Mouse (Mus musculus): Measurements from ENCODE around the gene Oxsm. TPM values are rescaled to one million over a fixed set of nuclear protein-coding genes. Genes with fewer than 3 reads are reported as not detected.

The Oxsm gene
- total and polyA plus RNA-seq, 2 experiments from 2014 or later, result 1.3 to 5.5 TPM

GRCm38 (mm10) chr14:16256209-16256608 lies 6.6 kb upstream of the Oxsm start:
- no peak overlapping the region for H3K4me2 ChIP-seq (ENCODE audit: low read depth, low read length, poor library complexity, severe bottlenecking)
- H3K4me1 ChIP-seq (ENCODE audit: insufficient read depth, low read length), result no peaks in the 10 kb centered on the region
- no peak overlapping the region for H3K9ac ChIP-seq (replicated peaks; ENCODE audit: low read length, poor library complexity, severe bottlenecking)
- no peak for DNase-seq (ENCODE audit: low spot score)
- 0 out of 2 replicates have a peak, but pooled peaks cover 5% of the 10 kb centered on the region for H3K36me3 ChIP-seq (ENCODE audit: insufficient read depth, low read length)
- H3K27me3 ChIP-seq (ENCODE audit: insufficient read depth, low read length), result no peaks in the 10 kb centered on the region
- TF ChIP-seq CTCF (IDR thresholded peaks at IDR 0.05), result no peak
- H3K9me3 ChIP-seq (ENCODE audit: low read length), result no peaks in the 10 kb centered on the region
- no peak overlapping the region for H3K4me3 ChIP-seq (ENCODE audit: low read depth, low read length)
- WGBS, result 82% methylated on average over 2 of the region's 2 CpGs
- no peak for ATAC-seq (ENCODE audit: low FRiP score)
- H3K27ac ChIP-seq (ENCODE audit: low read depth, low read length), result no peak overlapping the region

DNA sequence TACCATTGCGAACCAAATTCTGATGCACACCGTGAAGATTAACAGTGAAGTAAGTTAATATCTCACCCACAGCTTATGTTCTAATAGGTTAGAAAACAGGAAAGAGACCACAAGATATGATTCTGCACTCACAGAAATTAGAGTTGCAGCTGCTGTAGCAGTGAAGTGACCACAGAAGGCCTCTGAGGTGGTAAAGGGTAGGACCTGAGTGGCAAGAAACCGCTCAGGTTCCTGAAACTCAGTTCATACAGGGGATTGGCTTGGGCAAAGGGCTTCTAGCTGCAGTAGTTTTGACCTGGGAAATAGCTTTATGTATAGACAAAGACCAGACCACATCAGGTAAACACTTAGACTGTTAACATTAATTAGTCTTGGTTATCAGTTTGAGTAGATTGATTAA lies 6.1 kb upstream of the Oxsm start:
- no peak for DNase-seq (ENCODE audit: low spot score)
- H3K9ac ChIP-seq (replicated peaks; ENCODE audit: low read length, poor library complexity, severe bottlenecking), result no peak overlapping the region
- H3K27me3 ChIP-seq (ENCODE audit: insufficient read depth, low read length), result no peaks in the 10 kb centered on the region
- H3K9me3 ChIP-seq (ENCODE audit: low read length), result no peaks in the 10 kb centered on the region
- 98% methylated on average over 3 of the region's 3 CpGs for WGBS
- H3K36me3 ChIP-seq (ENCODE audit: insufficient read depth, low read length), result 0 out of 2 replicates have a peak, but pooled peaks cover 5% of the 10 kb centered on the region
- no peak for TF ChIP-seq CTCF (IDR thresholded peaks at IDR 0.05)
- no peaks in the 10 kb centered on the region for H3K4me1 ChIP-seq (ENCODE audit: insufficient read depth, low read length)
- H3K27ac ChIP-seq (ENCODE audit: low read depth, low read length), result no peak overlapping the region
- ATAC-seq (ENCODE audit: low FRiP score), result no peak
- no peak overlapping the region for H3K4me3 ChIP-seq (ENCODE audit: low read depth, low read length)
- no peak overlapping the region for H3K4me2 ChIP-seq (ENCODE audit: low read depth, low read length, poor library complexity, severe bottlenecking)

- TF ChIP-seq CTCF (IDR thresholded peaks at IDR 0.05), result no peak
- H3K4me1 ChIP-seq (ENCODE audit: insufficient read depth, low read length), result no peaks in the 10 kb centered on the region
- H3K36me3 ChIP-seq (ENCODE audit: insufficient read depth, low read length), result no peaks in the 10 kb centered on the region
- H3K4me3 ChIP-seq (ENCODE audit: low read depth, low read length), result peak overlapping the region; percentile 87
- peak overlapping the region; percentile 89 for H3K4me2 ChIP-seq (ENCODE audit: low read depth, low read length, poor library complexity, severe bottlenecking)
- H3K27me3 ChIP-seq (ENCODE audit: insufficient read depth, low read length), result no peaks in the 10 kb centered on the region
- H3K27ac ChIP-seq (ENCODE audit: low read depth, low read length), result no peak overlapping the region
- WGBS, result 56% methylated on average over 3 of the region's 3 CpGs
- peak overlapping the region; percentile 94; the same call in 1 of the 2 replicates for H3K9ac ChIP-seq (replicated peaks; ENCODE audit: low read length, poor library complexity, severe bottlenecking)
- H3K9me3 ChIP-seq (ENCODE audit: low read length), result no peaks in the 10 kb centered on the region
- DNase-seq (ENCODE audit: low spot score) (no peak), ATAC-seq (ENCODE audit: low FRiP score) (no peak)
Observed at GRCm38 (mm10) chr14:16250099-16250498, 491 bp upstream of the Oxsm start.

DNA sequence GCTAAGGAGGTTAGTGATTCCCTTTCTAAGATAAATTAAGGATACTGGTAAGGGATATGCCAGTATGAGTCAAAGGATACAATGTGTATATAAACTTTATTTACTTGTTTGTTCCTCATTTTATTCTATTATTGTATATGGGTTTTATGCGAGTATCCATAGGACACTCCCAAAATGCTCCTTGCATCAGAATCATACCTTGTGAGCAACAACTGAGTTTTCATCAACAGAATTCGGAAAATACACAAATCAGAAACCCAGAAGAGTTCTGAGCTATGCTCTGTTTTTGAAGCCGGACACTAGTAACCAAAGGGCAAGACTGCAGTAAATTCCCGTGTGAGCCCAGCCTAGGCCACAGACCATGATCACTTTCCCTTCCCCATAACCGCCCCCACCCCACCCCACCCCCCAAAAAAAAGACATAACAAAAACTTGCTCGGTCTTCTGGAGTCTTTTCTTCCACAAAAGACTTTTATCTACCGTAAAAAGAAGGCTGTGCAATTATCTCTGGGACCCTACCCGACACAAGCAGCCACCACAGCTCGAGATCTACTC lies 928 bp downstream of the Oxsm start:
- Histone ChIP-seq H3K4me2 (ENCODE audit: low read depth, low read length, poor library complexity, severe bottlenecking) (peak overlapping the region; percentile 89), H3K4me1 (ENCODE audit: insufficient read depth, low read length) (no peaks in the 10 kb centered on the region; the same call in 1 of the 2 replicates), H3K4me3 (ENCODE audit: low read depth, low read length) (peak overlapping the region; percentile 87), H3K27me3 (ENCODE audit: insufficient read depth, low read length) (no peaks in the 10 kb centered on the region), H3K36me3 (ENCODE audit: insufficient read depth, low read length) (no peaks in the 10 kb centered on the region), H3K9ac (replicated peaks; ENCODE audit: low read length, poor library complexity, severe bottlenecking) (peak overlapping the region; percentile 94), H3K27ac (ENCODE audit: low read depth, low read length) (peak overlapping the region; percentile 78; the same call in 1 of the 2 replicates), H3K9me3 (ENCODE audit: low read length) (no peaks in the 10 kb centered on the region)
- DNase-seq (ENCODE audit: low spot score) (no peak), ATAC-seq (ENCODE audit: low FRiP score) (peak; percentile 53)
- TF ChIP-seq CTCF (IDR thresholded peaks at IDR 0.05), result no peak
- 15% methylated on average over 9 of the region's 9 CpGs for WGBS

- no peak for ATAC-seq (ENCODE audit: low FRiP score)
- 74% methylated on average over 3 of the region's 3 CpGs for whole genome bisulfite sequencing
Observed at GRCm38 (mm10) chr14:16248135-16248534, 1.5 kb downstream of the Oxsm start.

DNA sequence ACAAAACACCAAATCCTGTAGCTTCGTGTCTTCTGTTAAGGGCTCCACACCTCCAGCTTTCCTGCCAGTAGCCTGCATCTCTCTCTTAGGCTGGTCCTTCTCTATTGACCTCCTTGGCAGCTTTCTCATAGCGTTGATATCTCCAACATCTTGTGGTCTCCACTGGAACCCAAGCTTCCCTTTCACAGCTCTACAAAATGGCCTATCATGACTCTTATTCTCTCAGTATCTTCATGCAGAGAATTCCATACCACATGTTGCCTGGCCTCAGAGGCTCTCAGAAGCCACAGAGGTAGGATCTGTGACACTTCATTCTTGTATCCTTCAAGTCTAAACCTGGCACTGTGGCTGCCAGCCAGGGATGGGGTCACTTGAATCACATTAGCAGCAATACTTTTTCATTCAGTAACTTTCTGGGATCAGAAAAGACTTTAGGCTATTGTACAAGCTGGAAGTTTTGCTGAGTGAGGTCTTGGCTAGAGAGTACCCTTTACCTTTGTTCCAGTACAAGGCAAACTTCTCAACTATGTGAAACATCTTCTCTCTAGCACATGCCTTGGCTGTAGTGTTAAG lies 3.2 kb downstream of the Oxsm start:
- no peak for DNase-seq (ENCODE audit: low spot score)
- H3K27me3 ChIP-seq (ENCODE audit: insufficient read depth, low read length), result no peaks in the 10 kb centered on the region
- ATAC-seq (ENCODE audit: low FRiP score), result no peak
- H3K9ac ChIP-seq (replicated peaks; ENCODE audit: low read length, poor library complexity, severe bottlenecking), result no peak overlapping the region
- H3K4me1 ChIP-seq (ENCODE audit: insufficient read depth, low read length), result no peaks in the 10 kb centered on the region; the same call in 1 of the 2 replicates
- no peaks in the 10 kb centered on the region for H3K36me3 ChIP-seq (ENCODE audit: insufficient read depth, low read length)
- H3K27ac ChIP-seq (ENCODE audit: low read depth, low read length), result no peak overlapping the region
- WGBS, result 80% methylated on average over 2 of the region's 2 CpGs
- H3K4me3 ChIP-seq (ENCODE audit: low read depth, low read length), result no peak overlapping the region
- no peak overlapping the region for H3K4me2 ChIP-seq (ENCODE audit: low read depth, low read length, poor library complexity, severe bottlenecking)
- TF ChIP-seq CTCF (IDR thresholded peaks at IDR 0.05), result no peak
- H3K9me3 ChIP-seq (ENCODE audit: low read length), result no peaks in the 10 kb centered on the region

More at GRCm38 (mm10) chr14:16248135-16248534, 1.5 kb downstream of the Oxsm start:
- Histone ChIP-seq H3K4me3 (ENCODE audit: low read depth, low read length) (no peak overlapping the region), H3K27ac (ENCODE audit: low read depth, low read length) (no peak overlapping the region), H3K27me3 (ENCODE audit: insufficient read depth, low read length) (no peaks in the 10 kb centered on the region), H3K9ac (replicated peaks; ENCODE audit: low read length, poor library complexity, severe bottlenecking) (no peak overlapping the region), H3K4me2 (ENCODE audit: low read depth, low read length, poor library complexity, severe bottlenecking) (peak overlapping the region; percentile 89), H3K4me1 (ENCODE audit: insufficient read depth, low read length) (no peaks in the 10 kb centered on the region; the same call in 1 of the 2 replicates), H3K36me3 (ENCODE audit: insufficient read depth, low read length) (no peaks in the 10 kb centered on the region), H3K9me3 (ENCODE audit: low read length) (no peaks in the 10 kb centered on the region)
- no peak for TF ChIP-seq CTCF (IDR thresholded peaks at IDR 0.05)
- no peak for DNase-seq (ENCODE audit: low spot score)
